Mouse (Mus musculus) erythroblast, embryonic 14.5 days (primary cell): ENCODE measurements at regions not wholly inside any gene's neighbourhood (a gene's known extent, or its start where the extent isn't known, plus 50 kb on each side); places are given as distances from the start of the nearest gene placed in this dataset.

ENCODE experiments used
- H3K27me3 ChIP-seq: 2 replicates; pipeline ENCODE4 v1.6.1; 2012; ENCODE audit warnings: inconsistent platforms; ENCODE audit not compliant: control insufficient read depth
- H3K36me3 ChIP-seq: 2 replicates; pipeline ENCODE4 v1.6.1; 2012; ENCODE audit warnings: mild to moderate bottlenecking, inconsistent platforms; ENCODE audit not compliant: control insufficient read depth
- H3K4me1 ChIP-seq: 2 replicates; pipeline ENCODE4 v1.6.1; 2012; ENCODE audit warnings: inconsistent platforms; ENCODE audit not compliant: control insufficient read depth
- H3K4me3 ChIP-seq: replicated peaks from 2 replicates; pipeline ENCODE3; 2012; ENCODE audit warnings: moderate library complexity, mild to moderate bottlenecking, inconsistent platforms
- H3K9me3 ChIP-seq: 2 replicates; pipeline ENCODE4 v1.6.1; 2012; ENCODE audit warnings: low read length, inconsistent platforms, mixed read lengths; ENCODE audit not compliant: control insufficient read depth
- GATA1 ChIP-seq: IDR thresholded peaks from 2 replicates; pipeline ENCODE4 v1.6.1; 2012; ENCODE audit warnings: low read length, inconsistent platforms, mixed read lengths
- TAL1 ChIP-seq: IDR thresholded peaks from 3 replicates; pipeline ENCODE4 v1.6.1; 2012; ENCODE audit warnings: low read length, inconsistent platforms, mixed read lengths

DNA sequence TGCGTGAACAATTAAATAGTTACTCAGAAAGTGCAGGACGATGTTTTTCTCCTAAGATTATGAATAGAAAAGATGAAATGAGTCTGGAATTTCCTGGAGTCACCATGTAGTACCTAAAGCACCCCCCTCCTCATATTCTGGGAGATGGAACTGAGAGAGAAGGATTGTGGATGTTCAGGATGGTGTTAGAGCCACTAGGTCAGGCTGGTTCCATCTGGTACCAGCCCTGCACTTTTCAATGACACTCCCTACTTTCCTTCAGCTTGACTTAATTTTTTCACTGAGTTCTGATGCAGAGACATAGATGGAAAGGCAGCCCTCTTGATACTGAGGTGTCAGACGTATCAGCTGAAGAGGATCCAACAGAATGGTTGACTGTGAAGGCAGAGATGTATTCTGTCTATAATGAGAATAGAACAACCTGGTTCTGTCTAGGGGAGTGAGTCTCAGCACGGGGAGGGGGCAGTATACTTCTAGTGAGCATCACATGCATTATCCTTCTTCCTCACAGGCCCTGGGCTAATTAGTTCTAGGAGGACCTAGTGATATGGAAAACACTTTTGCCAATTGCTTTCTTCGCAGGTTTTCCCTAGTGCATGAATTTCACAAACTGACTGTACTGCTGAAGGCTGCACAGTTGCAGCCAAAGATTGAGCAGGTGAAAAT is 60.8 kb upstream of the E2f3 start:
- Histone ChIP-seq H3K9me3 (no peaks in the 10 kb centered on the region), H3K4me1 (no peaks in the 10 kb centered on the region), H3K27me3 (no peaks in the 10 kb centered on the region), H3K36me3 (no peaks in the 10 kb centered on the region), H3K4me3 (no peak overlapping the region)
- TF ChIP-seq GATA1 (no peak), TAL1 (no peak)

DNA sequence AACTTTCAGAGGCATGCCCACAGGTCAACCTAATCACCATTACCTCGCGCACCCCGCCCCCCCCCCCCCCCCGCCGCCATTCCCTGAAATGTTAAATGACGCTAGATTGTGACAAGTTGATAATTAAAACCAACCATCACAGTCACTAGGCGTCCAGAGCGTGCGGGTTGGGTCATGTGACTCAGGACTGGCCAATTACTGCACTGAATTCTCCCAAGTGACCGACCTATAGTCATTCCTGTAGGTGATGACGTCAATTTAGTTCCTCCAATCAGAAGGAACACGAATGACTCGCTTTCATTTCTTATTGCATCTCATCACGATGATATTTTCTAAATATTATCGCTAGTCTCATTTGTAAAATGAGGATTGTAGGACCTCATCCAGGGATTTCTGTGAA is 60.2 kb upstream of the E2f3 start:
- Histone ChIP-seq H3K36me3 (no peaks in the 10 kb centered on the region), H3K27me3 (no peaks in the 10 kb centered on the region), H3K4me3 (no peak overlapping the region), H3K4me1 (no peaks in the 10 kb centered on the region), H3K9me3 (no peaks in the 10 kb centered on the region)
- TF ChIP-seq TAL1 = no peak
- TF ChIP-seq GATA1 = no peak

- Histone ChIP-seq H3K27me3 (no peaks in the 10 kb centered on the region), H3K9me3 (no peaks in the 10 kb centered on the region), H3K36me3 (no peaks in the 10 kb centered on the region), H3K4me3 (no peak overlapping the region), H3K4me1 (no peaks in the 10 kb centered on the region)
- TF ChIP-seq GATA1 (no peak), TAL1 (no peak)
Observed at GRCm38 (mm10) chr13:30045225-30045624, 59.4 kb upstream of the E2f3 start.

DNA sequence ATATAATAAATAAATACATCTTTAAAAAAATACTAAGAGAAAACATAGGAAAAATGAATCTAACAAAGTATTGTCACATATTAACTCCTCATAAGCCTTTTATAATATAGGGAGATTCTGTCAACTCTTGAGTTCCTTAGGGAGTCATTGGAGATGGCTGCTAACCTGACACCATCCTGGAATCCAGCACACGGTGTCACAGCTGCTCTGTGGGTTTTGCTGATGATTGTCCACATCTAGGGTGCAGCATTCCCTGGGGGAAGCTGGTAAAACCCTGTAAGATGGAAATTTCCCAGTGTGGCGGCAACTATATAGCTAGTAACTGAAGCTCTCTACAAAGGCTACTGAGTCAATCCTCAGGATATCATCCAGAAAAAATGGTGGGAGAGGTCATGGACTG is 58.9 kb upstream of the E2f3 start:
- Histone ChIP-seq H3K27me3 (no peaks in the 10 kb centered on the region), H3K9me3 (no peaks in the 10 kb centered on the region), H3K36me3 (no peaks in the 10 kb centered on the region), H3K4me3 (no peak overlapping the region), H3K4me1 (no peaks in the 10 kb centered on the region)
- TF ChIP-seq GATA1 (no peak), TAL1 (no peak)

- no peaks in the 10 kb centered on the region for H3K4me1 ChIP-seq
- H3K27me3 ChIP-seq = no peaks in the 10 kb centered on the region
- H3K4me3 ChIP-seq = no peak overlapping the region
- TF ChIP-seq GATA1 = no peak
- H3K9me3 ChIP-seq = no peaks in the 10 kb centered on the region
- no peaks in the 10 kb centered on the region for H3K36me3 ChIP-seq
Observed at GRCm38 (mm10) chr13:30042689-30043320, 56.9 kb upstream of the E2f3 start.

DNA sequence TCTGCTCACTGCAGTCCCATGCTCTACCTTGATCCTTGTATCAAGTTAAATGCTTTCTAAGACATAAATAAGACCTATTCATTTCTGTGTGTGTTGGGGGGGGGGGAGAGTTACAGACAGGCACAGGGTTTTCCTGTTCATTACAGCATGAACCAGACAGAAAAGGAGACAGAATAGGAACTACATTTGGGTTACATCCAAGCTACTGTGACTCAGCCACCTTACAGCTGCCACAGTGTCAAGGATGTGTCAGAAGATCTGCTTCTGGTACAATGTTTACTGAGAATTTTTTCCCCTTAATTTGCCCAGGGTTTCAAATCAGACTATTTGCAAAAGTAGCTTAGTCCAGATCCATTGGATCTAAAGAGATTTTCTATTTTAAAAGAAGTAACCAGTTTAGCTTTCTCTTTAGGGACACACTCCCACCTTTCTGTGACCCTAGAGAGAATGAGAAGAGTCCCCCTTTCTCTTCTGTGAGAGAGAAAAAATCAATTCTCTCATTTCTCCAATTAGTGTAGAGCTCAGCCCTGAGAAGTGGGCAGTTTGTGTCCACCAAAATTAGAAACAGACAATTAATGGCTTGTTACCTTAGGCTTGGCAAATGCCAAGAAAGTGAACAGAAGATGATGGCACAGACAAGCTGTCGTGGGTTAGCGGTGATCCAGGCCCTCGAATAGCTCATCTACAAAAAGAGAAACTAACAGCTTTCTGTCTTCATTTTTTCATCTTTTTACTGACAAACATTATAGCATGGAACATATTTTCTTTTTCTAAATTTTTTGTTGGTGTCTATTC is 55.8 kb upstream of the E2f3 start:
- H3K36me3 ChIP-seq = no peaks in the 10 kb centered on the region
- no peaks in the 10 kb centered on the region for H3K4me1 ChIP-seq
- no peak for TF ChIP-seq TAL1
- TF ChIP-seq GATA1 = no peak
- H3K9me3 ChIP-seq = no peaks in the 10 kb centered on the region
- H3K4me3 ChIP-seq = no peak overlapping the region
- no peaks in the 10 kb centered on the region for H3K27me3 ChIP-seq

DNA sequence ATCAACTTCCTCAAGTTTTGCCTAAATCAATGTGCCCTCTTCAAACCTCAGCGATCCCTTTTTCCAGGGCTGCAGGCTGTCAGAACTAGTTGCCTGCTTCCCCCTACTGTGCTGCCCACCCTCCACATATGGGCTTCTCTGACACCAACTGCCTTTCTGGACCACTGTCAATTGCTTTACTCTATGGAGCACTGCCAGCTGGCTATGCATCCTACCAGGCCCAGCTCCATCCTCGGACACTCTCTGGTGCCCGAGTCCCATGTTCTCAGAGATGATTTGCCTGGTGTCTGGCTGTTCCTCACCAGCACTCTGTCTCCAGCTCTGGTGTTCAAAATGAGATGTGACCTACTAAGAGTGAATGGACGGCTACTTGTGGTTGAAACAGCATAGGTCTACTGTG is 54.4 kb upstream of the E2f3 start:
- Histone ChIP-seq H3K9me3 (no peaks in the 10 kb centered on the region), H3K4me1 (no peaks in the 10 kb centered on the region), H3K36me3 (no peaks in the 10 kb centered on the region), H3K4me3 (no peak overlapping the region), H3K27me3 (no peaks in the 10 kb centered on the region)
- TF ChIP-seq GATA1 (no peak), TAL1 (no peak)

DNA sequence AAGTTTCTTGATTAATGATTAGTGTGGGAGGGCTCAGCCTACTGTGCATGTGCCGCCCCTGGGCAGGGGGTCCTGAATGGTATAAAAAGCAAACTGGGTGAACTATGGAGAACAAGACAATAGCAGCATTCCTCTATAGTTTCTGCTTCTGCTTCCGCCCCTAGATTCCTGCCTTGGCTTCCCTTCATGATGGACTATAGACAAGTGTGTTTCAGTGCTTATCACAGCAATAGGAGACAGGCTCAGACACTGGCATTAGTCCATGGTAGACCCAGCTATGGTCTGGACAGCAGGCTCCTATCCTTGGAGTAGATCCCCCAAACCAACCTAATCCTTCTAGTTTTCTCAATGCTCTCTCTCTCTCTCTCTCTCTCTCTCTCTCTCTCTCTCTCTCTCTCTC is 53.9 kb upstream of the E2f3 start:
- H3K36me3 ChIP-seq = no peaks in the 10 kb centered on the region
- H3K4me1 ChIP-seq = no peaks in the 10 kb centered on the region
- H3K4me3 ChIP-seq = no peak overlapping the region
- TF ChIP-seq TAL1 (no peak), GATA1 (no peak)
- H3K27me3 ChIP-seq = no peaks in the 10 kb centered on the region
- H3K9me3 ChIP-seq = no peaks in the 10 kb centered on the region

DNA sequence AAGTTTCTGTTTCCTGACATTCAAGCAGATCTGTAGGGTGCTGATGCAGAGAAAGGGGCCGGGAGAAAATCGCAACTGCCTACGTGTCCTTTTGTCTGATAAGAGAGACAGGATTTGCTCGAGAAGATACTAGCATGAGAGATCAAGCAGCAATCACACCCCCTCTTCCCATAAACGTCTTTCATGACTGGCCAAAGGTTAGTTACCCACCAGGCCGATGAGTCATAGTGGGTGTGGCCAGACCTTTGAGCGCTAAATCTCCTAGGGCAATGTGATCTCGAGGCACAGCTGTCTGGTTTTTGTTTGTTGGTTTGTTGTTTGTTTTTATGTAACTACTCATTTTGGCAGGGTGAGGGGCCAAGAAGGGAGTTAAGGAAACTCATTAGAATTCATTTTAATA is 50.7 kb upstream of the E2f3 start:
- H3K36me3 ChIP-seq = no peaks in the 10 kb centered on the region
- no peak overlapping the region for H3K4me3 ChIP-seq
- H3K4me1 ChIP-seq = no peaks in the 10 kb centered on the region
- no peak for TF ChIP-seq GATA1
- TF ChIP-seq TAL1 = no peak
- no peaks in the 10 kb centered on the region for H3K27me3 ChIP-seq
- H3K9me3 ChIP-seq = no peaks in the 10 kb centered on the region
